Mouse (Mus musculus): ENCODE measurements around the gene Dtnbp1.

DNA sequence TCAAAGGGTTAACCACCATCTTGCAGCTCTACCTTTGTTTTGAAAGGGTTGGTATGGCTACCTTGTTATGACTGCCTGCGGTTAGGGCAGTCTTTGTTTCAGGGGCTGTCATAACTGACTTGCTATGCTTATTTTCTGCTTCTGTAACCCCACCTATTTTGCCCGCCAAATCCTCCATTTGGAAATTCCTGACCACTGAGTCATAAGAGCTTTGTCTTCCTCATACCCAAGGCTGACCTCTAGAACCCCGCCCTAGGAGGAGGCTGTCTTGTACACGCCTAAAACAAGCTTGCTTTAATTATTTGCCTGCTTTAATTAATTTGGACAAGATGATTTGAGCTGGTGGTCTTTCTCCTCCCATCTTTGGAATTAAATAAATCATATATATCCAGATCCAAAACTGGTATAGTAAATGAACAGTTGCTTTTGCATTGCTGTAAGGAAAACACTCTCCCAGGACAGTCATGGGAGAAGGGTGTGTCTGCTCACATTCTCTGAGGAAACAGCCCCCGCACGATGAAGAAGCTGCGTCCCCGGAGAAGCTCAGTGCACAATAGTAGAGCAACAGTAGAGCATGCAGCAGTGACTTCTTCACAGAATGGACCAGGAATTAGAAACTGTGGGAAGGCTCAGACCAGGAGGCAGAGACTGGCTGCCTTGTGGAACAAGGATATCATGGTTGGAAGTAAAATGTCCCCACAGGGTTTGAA is 62.5 kb downstream of the Dtnbp1 start:
- TF ChIP-seq REST (IDR thresholded peaks at IDR 0.05; ENCODE audit: insufficient read depth, insufficient read length) (no peak), POLR2AphosphoS2 (IDR thresholded peaks at IDR 0.05; ENCODE audit: insufficient read length, low read depth) (no peak)
